Mouse (Mus musculus) megakaryocyte, embryonic 14.5 days (primary cell): ENCODE data around the gene 3110009E18Rik.

Experiments used
- FLI1 ChIP-seq: IDR thresholded peaks from 2 replicates; pipeline ENCODE4 v1.6.1; 2012; ENCODE audit warnings: low read length, inconsistent platforms, mixed read lengths
- GATA1 ChIP-seq: IDR thresholded peaks from 3 replicates; pipeline ENCODE4 v1.6.1; 2012; ENCODE audit warnings: mixed read lengths, low read length, inconsistent platforms, borderline replicate concordance

DNA sequence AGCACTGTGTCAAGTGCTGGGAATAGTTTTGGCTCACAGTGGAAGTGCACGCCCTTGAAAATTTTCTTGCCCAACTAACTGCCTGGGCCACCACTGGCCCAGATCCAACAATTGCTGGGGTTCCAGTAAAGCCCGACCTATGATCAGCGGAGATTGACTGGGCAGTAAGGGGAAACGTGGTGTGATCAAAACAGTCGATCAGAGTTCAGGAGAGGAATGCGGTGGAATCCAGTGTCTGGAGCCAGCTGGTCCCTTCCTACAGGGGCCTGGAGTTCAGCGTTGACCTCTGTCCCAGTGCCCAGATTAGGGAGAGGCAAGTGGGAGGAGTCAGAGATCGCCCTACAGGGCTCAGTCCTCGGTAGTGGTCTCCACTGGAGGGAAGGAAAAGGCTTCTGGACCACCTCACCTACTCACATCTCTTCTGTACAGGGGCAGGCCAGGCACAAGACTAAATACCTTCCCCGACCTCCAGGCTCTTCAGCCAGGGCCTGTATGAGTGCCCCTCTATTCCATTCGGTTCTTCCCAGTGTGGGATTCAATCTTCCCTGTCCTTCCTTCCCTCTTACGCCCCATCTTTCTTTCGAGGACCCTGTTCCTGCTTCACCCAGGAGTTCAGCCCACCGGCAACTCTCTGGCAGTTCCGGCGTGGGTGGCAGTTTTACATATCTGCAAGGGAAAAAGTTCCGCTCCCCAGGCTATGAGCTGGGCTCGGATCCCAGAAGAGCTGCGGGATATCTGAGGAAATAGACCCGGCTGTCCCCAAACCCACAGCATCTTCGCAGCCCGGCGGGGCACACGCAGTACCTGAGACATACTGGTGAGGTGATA, 632 bp upstream of the 3110009E18Rik start:
- no peak for TF ChIP-seq GATA1
- no peak for TF ChIP-seq FLI1
